Mouse (Mus musculus) C2C12 (cell line): ENCODE results near the gene Pnp.

ENCODE experiments used
- CEBPB ChIP-seq: IDR thresholded peaks from one replicate; pipeline ENCODE4 v1.6.1; 2011; ENCODE audit warnings: low read depth, mild to moderate bottlenecking, control low read depth, moderate library complexity
- CTCF ChIP-seq: IDR thresholded peaks from one replicate; pipeline ENCODE4 v1.5.1; 2011; ENCODE audit not compliant: control insufficient read depth, insufficient read depth, insufficient read length
- MAX ChIP-seq: IDR thresholded peaks from one replicate; pipeline ENCODE4 v1.6.1; 2011; ENCODE audit warnings: mild to moderate bottlenecking, control low read depth
- MYOD1 ChIP-seq: IDR thresholded peaks from one replicate; pipeline ENCODE4 v1.6.1; 2011; ENCODE audit warnings: low read depth; ENCODE audit not compliant: control insufficient read depth, insufficient read length
- MYOG ChIP-seq: IDR thresholded peaks from one replicate; pipeline ENCODE4 v1.6.1; 2011; ENCODE audit not compliant: control insufficient read depth, insufficient read length; ENCODE audit errors: extremely low read depth
- USF1 ChIP-seq: IDR thresholded peaks from one replicate; pipeline ENCODE4 v1.6.1; 2011; ENCODE audit warnings: low read depth, mild to moderate bottlenecking, control low read depth, moderate library complexity

GRCm38 (mm10) chr14:50987668-50988067 is 56.8 kb downstream of the Pnp start:
- TF ChIP-seq USF1 (no peak), MAX (no peak), CTCF (no peak), MYOG (no peak), MYOD1 (no peak), CEBPB (no peak)
